In the genomic region with DNA sequence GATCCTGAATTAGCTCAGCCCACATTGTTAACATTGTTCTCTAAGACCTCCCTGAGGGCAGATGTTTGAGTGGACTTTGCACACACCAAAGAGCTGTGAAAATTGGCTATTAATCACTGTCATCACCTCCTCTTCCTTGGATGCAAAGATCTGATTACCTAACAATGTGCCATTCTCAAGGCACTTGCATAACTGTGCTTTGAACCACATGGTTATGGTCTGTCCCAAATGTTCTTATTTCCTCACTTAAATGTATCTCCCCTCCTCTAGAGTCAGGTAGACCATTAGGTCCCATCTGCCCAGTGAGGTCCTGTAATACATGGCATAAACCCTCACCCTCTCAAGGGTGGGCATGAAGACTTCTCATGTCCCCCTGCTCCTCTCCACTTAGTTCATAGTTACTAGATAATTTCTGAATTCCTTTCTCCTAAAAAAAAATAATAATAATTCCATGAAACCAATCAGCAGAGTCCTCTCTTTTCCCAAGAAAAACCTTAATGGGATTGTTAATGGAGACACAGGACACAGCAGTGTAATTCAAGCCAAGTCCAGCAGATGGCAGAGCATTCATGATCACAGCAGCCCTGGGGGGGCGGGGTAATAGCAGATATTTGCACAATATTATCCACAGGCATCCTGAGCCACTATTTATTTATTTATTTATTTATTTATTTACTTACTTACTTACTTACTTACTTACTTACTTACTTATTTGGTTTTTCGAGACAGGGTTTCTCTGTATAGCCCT, we compare ENCODE assay signal across 8 mouse cellular contexts. TPM values are rescaled to one million over a fixed set of nuclear protein-coding genes. Genes with fewer than 3 reads are reported as not detected.
DNase-seq lines count a peak whose midpoint lies in the region; ATAC-seq and TF ChIP-seq lines count a peak whose summit lies in the region.

No protein-coding gene starts in this region.

- H3K4me2 ChIP-seq in intestine, postnatal 0 days (replicated peaks; ENCODE audit: low read depth): no peak overlapping the region

- H3K4me1 ChIP-seq in bone marrow macrophage, adult 2 months (ENCODE audit: control insufficient read depth, insufficient read depth, low read length): no peaks in the 10 kb centered on the region
- H3K4me1 ChIP-seq in intestine, postnatal 0 days (replicated peaks; ENCODE audit: control insufficient read depth, insufficient read depth, low read length): no peaks in the 10 kb centered on the region

- no peaks in the 10 kb centered on the region for H3K27me3 ChIP-seq in intestine, postnatal 0 days (replicated peaks; ENCODE audit: control insufficient read depth, insufficient read depth, low read length)

- peak; percentile 64 for TF ChIP-seq CTCF in bone marrow macrophage, adult 2 months (IDR thresholded peaks at IDR 0.05; ENCODE audit: low read depth, low read length)
- peak; percentile 79 for TF ChIP-seq CTCF in intestine, postnatal 0 days (IDR thresholded peaks at IDR 0.05; ENCODE audit: low read depth)

- DNase-seq in urinary bladder, postnatal 14 days (ENCODE audit: low spot score): peak; percentile 76
- no peak for DNase-seq in urinary bladder, adult 2 months (ENCODE audit: low spot score)
- DNase-seq in fat pad, adult 2 months (ENCODE audit: extremely low read depth, low read depth, low spot score): peak; percentile 78
- DNase-seq in left cerebral cortex, postnatal 36 days (ENCODE audit: low spot score in 2 of 2): peak; percentile 15 to 44
- DNase-seq in ovary, postnatal 36 days (ENCODE audit: low spot score): peak; percentile 65
- peak; percentile 74 for DNase-seq in urinary bladder, postnatal 25 days (ENCODE audit: low spot score)

- H3K36me3 ChIP-seq in intestine, postnatal 0 days (ENCODE audit: control insufficient read depth, insufficient read depth): no peaks in the 10 kb centered on the region

- TF ChIP-seq POLR2A in bone marrow macrophage, adult 2 months (IDR thresholded peaks at IDR 0.05; ENCODE audit: borderline replicate concordance, low read depth, low read length): no peak

- intact Hi-C loops in left cerebral cortex, postnatal 36 days (cut with DNase I): no loop called here

- 0 out of 2 replicates have a peak, but pooled peaks have one; percentile 22 for ATAC-seq in intestine, postnatal 0 days

- 55% methylated on average over 2 of the region's 2 CpGs for WGBS in intestine, postnatal 0 days

- H3K4me3 ChIP-seq in bone marrow macrophage, adult 2 months (ENCODE audit: insufficient read depth, low read length): no peak overlapping the region
- no peak overlapping the region for H3K4me3 ChIP-seq in intestine, postnatal 0 days (ENCODE audit: low read depth, low read length)

- H3K9ac ChIP-seq in intestine, postnatal 0 days (ENCODE audit: low read depth, low read length): no peak overlapping the region

- H3K9me3 ChIP-seq in intestine, postnatal 0 days (ENCODE audit: control insufficient read depth): no peaks in the 10 kb centered on the region

- H3K27ac ChIP-seq in bone marrow macrophage, adult 2 months (ENCODE audit: insufficient read depth, low read depth, low read length): no peak overlapping the region
- H3K27ac ChIP-seq in intestine, postnatal 0 days (ENCODE audit: low read depth, low read length): no peak overlapping the region

RNA-seq across cellular contexts. Expression of a gene that starts 17.7 kb away (rescaled TPM):
- polyA plus RNA-seq in urinary bladder, adult 2 months (2012; rRNA removed): 5.0 and 7.6 TPM in 2 replicates
- polyA plus RNA-seq in bone marrow macrophage, adult 2 months (2012; ENCODE audit: insufficient read depth, insufficient read length, missing spikeins): 1.3 and 2.0 TPM in 2 replicates
- polyA plus RNA-seq in intestine, postnatal 0 days (2015; fragmentation: Nextera tagmentation; extraction: Ambion mirVana): 5.0 and 6.1 TPM in 2 replicates
- total RNA-seq in left cerebral cortex, postnatal 36 days (2021): 10 to 100 TPM; 63.7 to 67.4 TPM

RNA-seq across cellular contexts. Expression of a gene that starts 35.2 kb away (rescaled TPM):
- 80.4 and 89.7 TPM in 2 replicates for polyA plus RNA-seq in urinary bladder, adult 2 months (2012; rRNA removed)
- 46.4 and 51.1 TPM in 2 replicates for polyA plus RNA-seq in bone marrow macrophage, adult 2 months (2012; ENCODE audit: insufficient read depth, insufficient read length, missing spikeins)
- 94.8 and 101 TPM in 2 replicates for polyA plus RNA-seq in intestine, postnatal 0 days (2015; fragmentation: Nextera tagmentation; extraction: Ambion mirVana)
- total RNA-seq in left cerebral cortex, postnatal 36 days (2021): 10 to 100 TPM; 87.3 to 92.0 TPM

RNA-seq across cellular contexts. Expression of a gene that starts 36.1 kb away (rescaled TPM):
- polyA plus RNA-seq in urinary bladder, adult 2 months (2012; rRNA removed): 41.7 and 46.7 TPM in 2 replicates
- polyA plus RNA-seq in bone marrow macrophage, adult 2 months (2012; ENCODE audit: insufficient read depth, insufficient read length, missing spikeins): 62.4 and 68.9 TPM in 2 replicates
- 52.3 and 52.7 TPM in 2 replicates for polyA plus RNA-seq in intestine, postnatal 0 days (2015; fragmentation: Nextera tagmentation; extraction: Ambion mirVana)
- 10 to 100 TPM; 39.4 to 40.9 TPM for total RNA-seq in left cerebral cortex, postnatal 36 days (2021)

RNA-seq across cellular contexts. Expression of a gene that starts 49.3 kb away (rescaled TPM):
- polyA plus RNA-seq in urinary bladder, adult 2 months (2012; rRNA removed): 22.8 and 26.0 TPM in 2 replicates
- 10.2 TPM in 2 replicates for polyA plus RNA-seq in bone marrow macrophage, adult 2 months (2012; ENCODE audit: insufficient read depth, insufficient read length, missing spikeins)
- 20.4 and 22.7 TPM in 2 replicates for polyA plus RNA-seq in intestine, postnatal 0 days (2015; fragmentation: Nextera tagmentation; extraction: Ambion mirVana)
- 10 to 100 TPM; 16.4 to 17.0 TPM for total RNA-seq in left cerebral cortex, postnatal 36 days (2021)

RNA-seq across cellular contexts. Expression of a gene that starts 50.2 kb away (rescaled TPM):
- polyA plus RNA-seq in urinary bladder, adult 2 months (2012; rRNA removed): 0.15 TPM in 1 of 2 replicates, not detected in the other
- polyA plus RNA-seq in bone marrow macrophage, adult 2 months (2012; ENCODE audit: insufficient read depth, insufficient read length, missing spikeins): not detected in 2 replicates
- polyA plus RNA-seq in intestine, postnatal 0 days (2015; fragmentation: Nextera tagmentation; extraction: Ambion mirVana): 0.42 and 0.48 TPM in 2 replicates
- under 1 TPM in 1 of 2 experiments, not detected in 1; 0.35 TPM for total RNA-seq in left cerebral cortex, postnatal 36 days (2021)
